ENCODE assay signal across 15 mouse cellular contexts in genomic region chr11:107125011-107125410, GRCm38 (mm10). TPM values are rescaled to one million over a fixed set of nuclear protein-coding genes. Genes with fewer than 3 reads are reported as not detected.
DNase-seq lines count a peak whose midpoint lies in the region; ATAC-seq and TF ChIP-seq lines count a peak whose summit lies in the region.
"Had no signal": no experiment of that assay in that cellular context is flagged by ENCODE, and none has a peak within 500 bp of the region (broad histone marks: within the 10 kb centered on the region; RNA-seq: fewer than 3 reads in every experiment).

No protein-coding gene starts in this region.

- no peak for TF ChIP-seq POLR2A in CH12.LX (IDR thresholded peaks at IDR 0.05; ENCODE audit: low read depth, low read length)

- no peaks in the 10 kb centered on the region for H3K9me3 ChIP-seq in CH12.LX (replicated peaks; ENCODE audit: low read length)
- no peaks in the 10 kb centered on the region for H3K9me3 ChIP-seq in liver, embryonic 11.5 days (ENCODE audit: control insufficient read depth, low read length)
- H3K9me3 ChIP-seq: embryonic facial prominence, embryonic 15.5 days; forebrain, embryonic 10.5 days; limb, embryonic 13.5 days had no signal

- dilution Hi-C loops in CH12.LX (cut with MboI; ENCODE audit: extremely low pct_ligation_motif_present, extremely low pct_unique_long_range_greater_than_20kb, low sequenced_read_pairs), result no loop called here

- H3K36me3 ChIP-seq in CH12.LX (replicated peaks in 1 of 2; ENCODE audit: control insufficient read depth in 1 of 2, insufficient read depth in 1 of 2, low read length in 1 of 2), result peaks cover 0 to 35% of the 10 kb centered on the region in 2 experiments
- no peaks in the 10 kb centered on the region for H3K36me3 ChIP-seq in liver, embryonic 11.5 days (ENCODE audit: control insufficient read depth, insufficient read depth, low read length)
- H3K36me3 ChIP-seq: embryonic facial prominence, embryonic 15.5 days had no signal

- no peak for ATAC-seq in liver, embryonic 11.5 days (replicated peaks; ENCODE audit: low FRiP score)
- ATAC-seq in CD4-positive, CD25-positive, alpha-beta regulatory T cell, adult 4 months, result no peak

- TF ChIP-seq EP300 in CH12.LX (IDR thresholded peaks at IDR 0.05; ENCODE audit: low read length), result no peak

- no peak overlapping the region; the same call in 1 of the 2 replicates for H3K9ac ChIP-seq in CH12.LX (ENCODE audit: insufficient read depth, low read depth)
- H3K9ac ChIP-seq in liver, embryonic 11.5 days (ENCODE audit: low read depth, low read length), result no peak overlapping the region
- H3K9ac ChIP-seq: embryonic facial prominence, embryonic 15.5 days; hindbrain, embryonic 14.5 days; limb, embryonic 13.5 days had no signal

- H3K79me2 ChIP-seq in CH12.LX (replicated peaks; ENCODE audit: control insufficient read depth, extremely low read depth, insufficient read depth, poor library complexity, severe bottlenecking), result peaks cover 80% of the 10 kb centered on the region

- TF ChIP-seq CTCF in layer of hippocampus, adult 2 months (conservative IDR thresholded peaks at IDR 0.05), result no peak
- TF ChIP-seq CTCF in CH12.LX (conservative IDR thresholded peaks at IDR 0.05 in 1 of 2, IDR thresholded peaks at IDR 0.05 in 1 of 2; ENCODE audit: low read depth in 2 of 2, low read length in 2 of 2), result no peak

- H3K4me3 ChIP-seq in layer of hippocampus, adult 2 months, result no peak overlapping the region
- no peak overlapping the region for H3K4me3 ChIP-seq in CH12.LX (replicated peaks in 1 of 3; ENCODE audit: low read depth in 2 of 3, low read length in 2 of 3, poor library complexity in 1 of 3)
- H3K4me3 ChIP-seq in liver, embryonic 11.5 days (ENCODE audit: low read depth, low read length), result no peak overlapping the region
- H3K4me3 ChIP-seq: embryonic facial prominence, embryonic 15.5 days; forebrain, embryonic 10.5 days; heart, adult 2 months; limb, embryonic 13.5 days had no signal

- H3K4me1 ChIP-seq in CH12.LX (ENCODE audit: control insufficient read depth in 1 of 2, insufficient read depth in 2 of 2), result peaks cover 12 to 65% of the 10 kb centered on the region in 2 experiments
- H3K4me1 ChIP-seq in liver, embryonic 11.5 days (replicated peaks; ENCODE audit: control insufficient read depth, insufficient read depth, low read length), result peaks cover 29% of the 10 kb centered on the region

- in situ Hi-C loops in CH12.LX (cut with MboI; ENCODE audit: low pct_ligation_motif_present, low pct_unique_long_range_greater_than_20kb, low sequenced_read_pairs), result no loop called here

- H3K4me2 ChIP-seq in CH12.LX (ENCODE audit: insufficient read depth, low read depth, poor library complexity, severe bottlenecking), result no peak overlapping the region
- H3K4me2 ChIP-seq in liver, embryonic 11.5 days, result peak overlapping the region; percentile 40; the same call in 1 of the 2 replicates
- H3K4me2 ChIP-seq: embryonic facial prominence, embryonic 15.5 days; hindbrain, embryonic 14.5 days had no signal

- peak overlapping the region; percentile 25; the same call in 1 of the 2 replicates for H3K27ac ChIP-seq in layer of hippocampus, adult 2 months
- no peak overlapping the region for H3K27ac ChIP-seq in CH12.LX (ENCODE audit: insufficient read depth, low read depth)
- H3K27ac ChIP-seq in liver, embryonic 11.5 days (ENCODE audit: low read depth, low read length), result no peak overlapping the region
- H3K27ac ChIP-seq: embryonic facial prominence, embryonic 15.5 days; heart, adult 2 months; hindbrain, embryonic 14.5 days; limb, embryonic 13.5 days had no signal

- WGBS in liver, embryonic 11.5 days, result 79% methylated on average over 4 of the region's 4 CpGs

- no peak for TF ChIP-seq RAD21 in CH12.LX (IDR thresholded peaks at IDR 0.05; ENCODE audit: low read depth, low read length)

- peak; percentile 18 for DNase-seq in adrenal gland, postnatal 10 days
- DNase-seq in adrenal gland, adult 8-10 months, result no peak
- no peak for DNase-seq in layer of hippocampus, adult 2 months (ENCODE audit: low spot score in 2 of 2)
- DNase-seq in layer of hippocampus, postnatal 25 days (ENCODE audit: extremely low spot score in 1 of 2, low spot score in 1 of 2), result no peak
- no peak for DNase-seq in CH12.LX (ENCODE audit: extremely low read depth)
- DNase-seq in liver, embryonic 11.5 days (ENCODE audit: low spot score), result no peak
- DNase-seq in right cerebral cortex, postnatal 10 days (ENCODE audit: low spot score in 2 of 2), result no peak
- DNase-seq: cerebellum, adult 8-10 months had no signal

- H3K27me3 ChIP-seq in CH12.LX (replicated peaks), result no peaks in the 10 kb centered on the region
- H3K27me3 ChIP-seq in liver, embryonic 11.5 days (replicated peaks; ENCODE audit: control insufficient read depth, insufficient read depth, low read length), result no peaks in the 10 kb centered on the region
- H3K27me3 ChIP-seq: embryonic facial prominence, embryonic 15.5 days; limb, embryonic 13.5 days; Patski had no signal

TF ChIP-seq in CH12.LX, 34 proteins besides CTCF, POLR2A, EP300 and RAD21:
- TF ChIP-seq ZNF384 (IDR thresholded peaks at IDR 0.05; ENCODE audit: low read depth, low read length), result peak; percentile 45
- TF ChIP-seq MAZ (IDR thresholded peaks at IDR 0.05; ENCODE audit: low read depth, low read length), result no peak
- no peak for TF ChIP-seq ZMIZ1 (IDR thresholded peaks at IDR 0.05; ENCODE audit: low read depth, low read length)
- no peak for TF ChIP-seq BHLHE40 (IDR thresholded peaks at IDR 0.05; ENCODE audit: low read depth, low read length)

RNA-seq across cellular contexts. Expression of gene Bptf, which starts 6.9 kb away (rescaled TPM):
- total RNA-seq in adrenal gland, postnatal 10 days (2021), result 10 to 100 TPM; 33.6 to 42.5 TPM
- 10 to 100 TPM; 40.0 to 68.4 (median 51.1) TPM for total RNA-seq in adrenal gland, adult 8-10 months (2022)
- total RNA-seq in layer of hippocampus, adult 2 months (2021), result 10 to 100 TPM; 69.3 to 76.2 TPM
- total RNA-seq in layer of hippocampus, postnatal 25 days (2021), result 10 to 100 TPM; 58.9 to 71.2 TPM
- 28.0 and 29.6 TPM in 2 replicates for total RNA-seq in CH12.LX (2012; rRNA removed)
- 22.1 and 22.2 TPM in 2 replicates for total RNA-seq in CH12.LX (2014; rRNA removed)
- 55.6 and 63.9 TPM in 2 replicates for polyA plus RNA-seq in CH12.LX (2012; ENCODE audit: insufficient read length, low read depth)
- 22.6 and 27.9 TPM in 2 replicates for polyA plus RNA-seq in liver, embryonic 11.5 days (2014; fragmentation: Nextera tagmentation; extraction: Ambion mirVana)
- polyA plus RNA-seq in CD4-positive, CD25-positive, alpha-beta regulatory T cell, adult 4 months (2017; shearing (Covaris generic)), result 10 to 100 TPM; 78.0 to 83.2 TPM
